Mouse (Mus musculus) cerebellum, postnatal 4 days (tissue): ENCODE measurements around the gene Plcd3.

Experiments
- DNase-seq, 2 experiments: peaks; one replicate each; pipeline ENCODE4 v3.0.0; 2022; ENCODE audit warnings: low spot score in 2 of 2, mixed read lengths in 1 of 2

Gene Plcd3

DNA sequence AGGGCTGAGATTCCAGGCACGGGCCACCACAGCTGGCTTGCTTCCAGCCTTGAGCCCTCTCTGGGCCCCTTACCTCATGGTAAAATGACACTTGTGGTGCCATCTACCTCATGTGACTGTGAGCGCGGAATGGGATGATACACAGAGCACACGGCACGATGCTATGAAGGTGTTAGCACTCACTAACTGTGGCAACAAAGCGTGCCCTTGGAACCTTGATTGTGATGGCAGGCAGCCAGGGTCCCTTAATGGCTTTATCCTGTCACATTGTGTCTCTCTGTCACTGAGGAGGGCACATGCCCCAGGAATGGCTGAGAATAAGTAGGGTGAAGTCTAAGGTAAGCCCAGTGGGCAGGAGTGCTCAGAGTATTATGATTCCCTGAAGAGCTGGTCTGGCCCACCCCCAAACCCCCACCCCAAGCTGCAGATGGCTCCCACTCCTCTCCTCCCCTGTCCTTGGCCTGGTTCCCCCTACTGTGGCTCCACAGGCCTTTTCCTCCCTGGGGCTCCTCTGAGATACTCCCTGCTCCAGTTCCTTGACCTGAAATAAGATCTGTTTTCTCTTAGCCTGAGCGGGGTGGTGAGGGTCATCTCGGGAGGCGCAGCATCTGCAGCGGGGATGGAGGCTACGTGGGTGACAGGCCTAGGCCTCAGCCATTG lies 2.8 kb downstream of the Plcd3 start:
- DNase-seq: no peak

DNA sequence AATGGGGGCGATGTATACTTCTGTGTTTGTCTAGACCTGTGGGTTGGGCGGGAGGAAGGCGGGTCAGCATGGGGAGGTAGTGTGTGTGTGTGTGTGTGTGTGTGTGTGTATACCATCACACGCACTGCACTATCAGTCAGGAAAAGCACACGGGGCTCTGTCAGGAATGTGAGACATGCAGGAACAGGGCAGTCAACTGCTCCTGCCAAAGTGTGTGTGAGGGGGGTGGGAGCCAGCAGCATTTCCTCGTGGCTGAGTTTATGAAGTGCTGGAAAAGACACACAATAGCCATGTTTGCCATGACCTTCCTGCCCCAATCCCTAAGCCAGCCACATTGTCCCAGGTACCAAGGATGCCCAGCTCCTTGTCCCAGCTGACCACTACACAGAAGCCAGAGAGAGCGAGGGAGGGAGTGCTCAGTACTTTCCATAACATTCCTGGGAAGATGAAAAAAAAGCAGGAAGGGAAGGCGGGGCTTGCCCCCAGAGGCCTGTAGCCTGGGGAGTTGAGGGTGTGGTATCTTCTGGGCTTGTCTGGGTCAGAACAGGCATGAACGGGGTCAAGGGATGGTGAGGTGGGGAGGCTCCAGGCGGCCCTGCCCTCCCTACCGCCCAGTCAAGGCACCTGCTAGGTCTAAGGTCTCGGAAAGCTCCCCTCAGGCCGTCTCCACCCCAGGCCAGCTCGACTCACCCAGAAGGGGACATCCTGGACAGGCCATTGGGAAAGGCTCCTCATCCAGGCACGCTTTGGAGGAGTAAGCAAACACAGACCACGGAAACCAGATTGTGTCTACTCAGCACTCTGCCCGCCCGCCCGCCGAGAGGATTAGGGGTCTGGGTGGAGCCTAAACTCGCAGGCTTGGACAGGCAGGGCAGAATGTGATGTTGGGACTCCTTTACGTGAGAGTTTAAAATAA lies 4.2 kb downstream of the Plcd3 start:
- no peak for DNase-seq

DNA sequence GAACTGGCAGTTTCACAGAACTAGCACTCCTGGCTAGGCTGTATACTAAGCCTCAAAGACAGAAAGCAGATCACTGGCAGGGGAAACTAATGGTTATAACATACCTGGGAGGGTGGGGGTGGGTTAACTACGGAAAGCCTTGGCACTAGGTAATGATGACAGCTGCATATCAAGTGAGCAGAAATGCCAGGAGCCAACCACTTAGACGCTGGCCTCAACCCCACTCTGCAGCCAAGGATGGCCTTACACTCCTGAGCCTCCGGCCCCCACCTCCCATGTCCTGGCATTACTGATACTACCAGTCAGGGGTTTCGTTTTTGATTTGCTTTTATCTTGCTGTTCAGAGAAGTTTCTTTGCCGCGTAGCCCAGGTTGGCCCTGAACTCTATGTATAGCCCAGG lies 5.7 kb downstream of the Plcd3 start:
- DNase-seq: no peak

DNA sequence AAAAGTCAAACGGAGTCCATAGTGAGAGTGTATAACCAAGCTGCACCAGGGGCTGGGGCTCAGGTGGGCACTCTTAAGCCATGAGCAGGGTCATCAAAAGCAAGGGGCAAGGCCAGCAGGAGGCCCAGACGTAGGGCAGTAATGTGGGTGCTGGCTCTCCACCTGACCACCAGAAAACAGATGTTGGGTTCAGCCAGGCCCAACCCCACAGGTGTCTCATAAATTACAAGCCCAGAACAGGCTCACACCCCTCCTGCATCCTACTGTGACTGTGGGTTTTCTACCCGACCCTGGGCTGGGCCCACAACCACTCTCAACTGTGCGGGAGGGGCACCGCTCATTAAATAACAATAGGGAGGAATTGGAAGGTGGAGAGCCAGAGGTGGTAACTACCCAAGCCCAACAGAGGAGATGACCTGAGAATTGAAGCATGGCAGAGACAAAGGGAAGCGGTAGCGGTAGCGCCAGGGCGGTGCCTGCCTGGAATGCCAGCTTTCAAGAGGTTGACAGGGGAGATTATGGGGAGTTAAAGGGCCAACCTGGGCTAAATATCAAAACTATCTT lies 6.3 kb downstream of the Plcd3 start:
- DNase-seq: no peak

DNA sequence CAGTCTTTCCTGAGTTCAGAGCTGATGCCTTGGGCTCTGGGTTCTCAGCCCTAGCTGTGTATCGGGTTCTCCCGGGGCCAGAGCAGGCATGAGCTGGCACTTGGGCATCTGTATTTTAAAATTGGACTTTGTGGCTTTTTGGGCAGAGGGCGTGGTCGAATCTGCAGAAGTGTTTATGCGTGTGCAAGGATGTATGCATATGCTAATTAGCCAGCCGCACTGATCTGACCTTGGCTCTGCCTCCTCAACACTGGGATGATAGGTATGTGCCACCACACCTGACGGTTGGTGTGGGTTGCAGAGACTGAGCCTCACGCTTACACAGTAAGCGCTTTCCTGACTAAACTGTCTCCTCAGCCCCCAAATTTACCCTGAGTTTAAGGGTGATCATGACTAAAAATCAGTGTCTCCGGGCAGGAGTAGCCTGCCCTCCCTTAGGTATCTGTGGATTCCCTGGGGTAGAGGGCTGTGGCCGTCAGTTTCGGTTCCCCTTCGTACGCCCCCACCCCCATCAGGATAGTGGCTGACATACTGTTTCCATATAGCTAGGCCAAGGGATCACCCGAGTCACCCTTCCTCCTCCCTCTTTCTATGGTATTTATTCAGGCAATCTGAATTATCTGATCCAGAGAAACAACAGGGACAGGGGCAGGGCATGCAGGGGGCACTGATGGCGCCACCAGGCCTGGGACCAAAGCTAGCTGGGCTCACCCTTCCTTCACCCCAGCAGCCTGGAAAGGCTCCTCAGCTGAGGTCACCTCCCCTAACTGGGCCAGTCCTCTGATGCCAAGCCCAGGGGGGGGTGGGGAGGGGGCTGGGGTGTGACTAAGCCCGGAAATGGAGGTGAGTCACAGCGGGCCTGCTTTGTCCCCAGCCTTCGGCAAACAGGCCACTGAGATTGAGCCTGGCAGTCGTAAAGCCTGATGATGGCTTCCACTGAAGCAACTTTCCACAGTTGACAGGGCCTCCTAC lies 7.3 kb downstream of the Plcd3 start:
- DNase-seq: no peak

DNA sequence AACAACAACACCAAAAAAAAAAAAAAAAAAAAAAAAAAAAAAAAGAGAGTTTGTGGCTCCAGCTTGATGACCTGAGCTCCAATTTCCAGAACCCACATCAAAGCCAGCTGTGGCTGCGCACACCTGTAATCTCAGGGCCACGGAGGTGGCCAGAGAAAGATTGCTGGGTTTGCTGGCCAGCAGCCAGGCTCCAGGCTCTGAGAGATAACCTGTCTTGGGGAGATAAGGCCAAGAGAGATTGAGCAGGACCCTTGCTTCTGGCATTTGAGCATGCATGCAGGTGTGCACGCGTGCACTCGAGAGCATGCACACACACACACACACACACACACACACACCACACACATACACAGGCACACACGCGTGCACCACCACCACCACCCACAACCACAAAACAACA lies 8.2 kb downstream of the Plcd3 start:
- no peak for DNase-seq

DNA sequence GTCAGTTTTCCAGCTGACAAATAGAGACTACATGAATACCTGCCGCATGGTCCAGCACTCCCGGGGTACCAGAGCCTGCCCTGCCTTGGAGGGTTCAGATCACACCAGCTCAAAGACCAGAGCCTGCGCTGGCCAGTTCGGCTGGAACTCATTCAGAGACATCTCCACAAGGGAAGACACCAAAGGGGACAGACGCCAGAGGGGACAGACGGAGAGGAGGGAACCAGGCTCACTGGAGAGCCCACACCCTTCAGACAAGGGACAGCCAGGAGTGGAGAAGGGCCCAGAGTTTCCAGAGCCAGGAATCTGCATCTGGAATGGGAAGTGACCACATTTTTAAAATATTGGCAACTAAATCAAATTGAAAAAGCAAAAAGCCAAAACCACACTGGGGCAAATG lies 19.8 kb downstream of the Plcd3 start:
- no peak for DNase-seq

DNA sequence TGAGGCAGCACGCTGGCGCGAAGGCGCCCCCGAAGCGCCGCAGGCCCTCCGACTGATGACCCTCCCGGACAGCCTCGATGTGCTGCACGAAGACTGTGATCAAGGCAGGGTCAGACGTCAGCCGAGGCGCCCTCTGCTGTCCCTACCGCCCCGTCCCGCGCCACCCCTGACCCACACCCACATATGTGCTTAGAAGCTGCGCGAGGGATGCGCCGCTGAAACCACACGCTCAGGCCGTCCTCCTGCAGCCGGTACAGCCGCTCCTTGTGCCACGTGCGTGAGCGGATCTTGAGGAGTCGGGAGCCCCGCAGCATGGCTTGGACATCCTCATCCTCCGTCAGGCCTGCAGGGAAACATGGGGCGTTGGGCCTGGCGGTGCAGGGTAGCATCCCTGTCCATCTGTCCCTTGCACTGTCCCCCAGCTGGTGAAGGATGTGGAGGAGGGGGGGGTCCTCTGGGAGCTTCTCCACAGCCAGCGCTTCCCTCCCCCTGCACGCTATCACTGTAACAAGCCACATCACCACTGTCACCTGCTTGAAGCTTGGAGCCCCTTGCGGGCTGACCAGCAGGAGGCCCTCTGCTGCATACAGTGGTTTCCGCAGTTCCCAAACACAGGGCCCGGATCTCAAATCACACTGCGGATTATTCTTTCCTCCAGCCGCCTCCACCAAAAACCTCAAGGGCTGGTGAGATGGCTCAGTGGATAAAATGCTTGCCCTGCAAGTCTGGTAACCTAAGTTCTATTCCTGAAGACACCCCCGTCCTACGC lies 21.0 kb downstream of the Plcd3 start:
- no peak for DNase-seq

DNA sequence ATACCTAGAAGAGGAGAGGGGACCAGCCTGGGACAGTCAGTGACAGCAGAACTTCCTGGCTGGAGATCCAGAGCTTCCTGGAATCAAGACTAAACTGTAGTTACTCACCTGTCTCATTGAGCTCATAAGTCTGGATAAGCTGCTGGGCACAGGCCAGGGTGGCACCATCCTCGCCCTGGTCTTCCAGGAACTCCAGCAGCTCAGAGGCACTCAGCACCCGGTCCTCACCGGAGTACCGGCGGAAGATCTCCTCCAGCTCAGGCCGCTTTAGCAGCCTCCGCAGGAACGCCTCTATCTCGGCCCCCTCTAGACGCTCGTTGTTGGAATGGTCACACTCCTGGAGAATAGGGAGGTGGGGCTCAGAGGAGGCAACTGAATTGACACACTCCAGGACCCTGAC lies 23.3 kb downstream of the Plcd3 start:
- DNase-seq: no peak

DNA sequence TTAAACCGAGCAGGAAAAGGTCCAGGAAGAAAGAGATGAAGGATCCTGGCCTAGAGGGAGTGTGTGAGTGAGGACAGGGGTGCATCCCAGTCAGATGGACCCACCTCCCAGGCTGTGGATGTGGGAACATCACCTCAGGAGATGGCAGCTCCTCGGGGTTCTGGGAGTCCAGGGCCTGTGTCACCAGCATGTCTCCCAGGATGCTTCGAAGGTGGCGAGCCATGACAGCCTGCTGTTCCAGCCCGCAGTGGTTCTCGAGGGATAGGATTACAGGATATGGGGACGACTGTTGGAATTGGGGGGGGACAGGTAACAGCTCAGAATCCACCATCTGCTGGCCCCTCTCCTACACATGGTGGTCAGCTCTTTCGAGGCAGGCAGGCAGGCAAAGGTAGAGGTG lies 24.9 kb downstream of the Plcd3 start:
- no peak for DNase-seq

DNA sequence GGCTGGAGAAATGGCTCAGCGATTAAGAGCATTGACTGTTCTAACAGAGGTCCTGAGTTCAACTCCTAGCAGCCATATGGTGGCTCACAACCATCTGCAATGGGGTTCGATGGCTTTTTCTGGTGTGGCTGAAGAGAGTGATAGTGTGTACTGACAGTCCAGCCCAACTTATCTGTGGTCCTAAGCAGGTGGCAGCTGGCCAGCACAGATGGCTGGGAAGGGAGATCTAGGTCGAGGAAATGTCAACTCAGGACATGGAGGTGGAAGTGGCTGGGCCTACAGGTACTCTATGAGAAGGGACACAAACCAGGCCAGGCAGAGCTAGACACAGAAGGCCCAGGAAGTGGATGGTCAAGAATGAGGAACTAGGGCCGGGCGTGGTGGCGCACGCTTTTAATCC lies 25.4 kb downstream of the Plcd3 start:
- no peak for DNase-seq

DNA sequence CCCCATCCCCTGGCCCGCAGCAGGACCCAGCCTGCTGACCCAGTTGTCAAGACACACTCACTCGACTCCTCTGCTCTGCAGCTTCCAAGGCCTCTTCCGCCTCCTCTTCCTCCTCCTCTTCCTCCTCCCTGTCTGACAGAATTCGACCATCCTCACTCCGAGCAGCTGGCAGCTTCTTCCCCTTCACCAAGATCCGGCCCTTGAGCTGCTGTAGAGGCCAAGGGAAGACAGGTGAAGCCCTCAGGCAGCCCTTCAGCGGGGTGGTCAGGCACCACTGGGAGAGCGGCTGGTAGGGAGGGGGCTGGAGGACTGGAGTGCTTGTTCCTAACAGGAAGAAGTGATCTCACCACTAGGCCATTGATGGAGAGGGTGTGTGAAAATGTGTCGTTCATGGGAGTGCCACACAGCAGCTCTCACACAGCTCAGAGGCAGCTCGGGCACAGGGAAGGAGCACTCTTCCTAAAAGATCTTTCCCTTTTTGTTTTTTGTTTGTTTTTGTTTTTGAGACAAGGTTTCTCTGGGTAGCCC lies 26.6 kb downstream of the Plcd3 start:
- DNase-seq: no peak

DNA sequence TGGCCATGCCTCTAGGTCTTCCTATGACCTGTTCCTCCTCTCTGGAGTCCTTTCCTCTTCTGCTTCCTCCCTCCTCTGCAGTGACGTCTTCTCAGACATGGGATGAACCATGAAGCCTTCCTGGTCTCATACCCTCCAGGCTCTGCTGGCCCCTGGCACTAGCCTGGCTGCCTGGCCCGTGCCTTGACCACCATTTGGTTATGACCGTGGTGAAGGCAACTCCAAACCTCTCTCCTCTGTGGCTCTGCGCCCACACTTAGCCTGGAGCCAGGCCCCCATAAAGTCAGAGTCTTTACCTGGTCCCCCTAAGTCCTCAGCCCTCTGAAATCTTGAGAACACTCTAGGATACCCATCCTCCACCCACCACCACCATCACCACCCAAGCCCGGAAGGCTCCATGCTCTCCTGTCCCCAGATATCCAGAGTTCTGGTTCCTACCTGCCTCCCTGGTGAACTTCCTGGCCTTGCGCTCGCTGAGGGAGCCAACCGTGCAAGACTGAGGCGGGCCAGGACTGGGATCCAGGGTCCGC lies 27.3 kb downstream of the Plcd3 start:
- no peak for DNase-seq

DNA sequence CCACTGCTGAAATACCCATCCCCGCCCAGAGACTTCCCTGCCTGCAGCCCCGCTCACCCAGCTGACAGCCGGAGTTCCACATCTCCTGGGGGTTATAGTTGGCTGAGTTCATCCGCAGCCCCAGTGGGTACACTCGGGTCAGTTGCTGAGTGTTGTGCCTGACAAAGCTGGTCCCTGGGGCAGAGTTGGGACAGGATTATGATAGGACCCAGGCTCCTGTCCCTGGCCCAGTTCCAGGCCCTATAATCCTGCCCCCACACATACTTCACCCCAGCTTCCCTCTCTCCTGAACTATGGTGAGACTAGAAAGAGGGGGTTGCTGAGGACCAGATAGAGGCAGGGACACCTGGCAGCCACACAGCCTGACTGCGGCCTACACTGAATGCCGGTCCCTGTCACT lies 27.8 kb downstream of the Plcd3 start:
- DNase-seq: no peak

DNA sequence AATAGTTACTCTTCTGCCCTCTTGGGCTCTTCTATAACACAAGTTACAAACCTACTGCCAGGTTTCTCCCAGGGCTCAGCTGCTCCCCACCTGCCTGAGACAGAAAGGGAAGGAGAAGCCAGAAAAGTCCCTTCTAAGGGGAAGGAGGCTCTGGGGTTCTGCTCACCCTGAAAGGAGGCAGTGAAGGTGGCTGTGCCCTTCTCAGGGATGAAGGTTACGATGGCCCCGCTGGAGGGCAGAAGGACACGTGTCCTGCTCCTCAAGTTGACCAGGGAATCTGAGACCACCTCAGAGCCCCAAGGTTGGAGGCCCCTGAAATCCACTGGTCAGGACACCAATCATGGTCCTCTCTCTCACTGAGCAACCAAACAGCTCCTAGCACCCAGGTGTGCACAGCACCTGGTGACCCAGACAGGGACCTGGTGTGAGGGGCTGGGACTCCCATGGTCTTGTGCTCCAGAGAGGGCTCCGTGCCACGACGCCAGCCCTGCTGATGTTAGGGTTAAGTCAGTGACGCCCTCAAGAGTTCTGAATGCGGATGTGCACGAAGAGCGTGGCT lies 31.1 kb downstream of the Plcd3 start:
- DNase-seq: no peak

DNA sequence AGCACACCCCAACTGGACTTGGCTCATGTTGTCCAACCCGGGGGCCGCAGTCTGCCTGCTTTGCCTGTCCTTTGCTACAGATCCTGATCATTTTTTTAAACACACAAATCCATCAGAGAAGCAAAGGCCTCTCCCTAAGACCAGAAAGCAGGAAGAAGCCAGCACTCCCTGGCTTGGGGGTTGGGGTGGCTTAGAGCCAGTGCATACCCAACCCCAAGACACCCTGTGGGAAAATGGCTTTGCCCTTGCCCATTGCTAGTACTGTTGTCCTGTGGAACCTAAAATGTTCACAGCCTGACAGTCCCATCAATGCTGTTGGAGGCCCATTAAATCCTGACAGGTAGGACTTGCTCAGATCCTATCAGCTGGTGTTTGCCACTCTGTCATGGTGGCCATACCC lies 31.7 kb downstream of the Plcd3 start:
- DNase-seq: no peak

DNA sequence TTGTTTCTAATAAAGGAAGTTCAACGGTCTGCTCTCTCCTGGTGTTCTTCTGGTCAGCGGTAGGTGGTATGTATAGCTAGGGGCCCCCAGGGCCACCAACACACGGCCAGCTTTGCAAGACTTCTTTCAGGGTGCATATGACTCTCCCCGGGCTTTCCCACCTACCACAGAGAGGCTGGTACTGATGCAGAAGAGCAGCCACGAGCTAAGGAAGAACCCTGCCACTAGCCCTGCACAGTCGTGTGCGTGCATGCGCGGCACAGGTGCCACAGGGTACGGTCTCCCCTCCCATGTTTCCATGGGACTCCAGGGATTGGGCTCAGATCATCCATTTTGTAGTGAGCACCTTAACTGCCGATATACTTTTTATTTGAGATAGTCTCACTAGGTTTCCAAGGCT lies 32.6 kb downstream of the Plcd3 start:
- DNase-seq: no peak

DNA sequence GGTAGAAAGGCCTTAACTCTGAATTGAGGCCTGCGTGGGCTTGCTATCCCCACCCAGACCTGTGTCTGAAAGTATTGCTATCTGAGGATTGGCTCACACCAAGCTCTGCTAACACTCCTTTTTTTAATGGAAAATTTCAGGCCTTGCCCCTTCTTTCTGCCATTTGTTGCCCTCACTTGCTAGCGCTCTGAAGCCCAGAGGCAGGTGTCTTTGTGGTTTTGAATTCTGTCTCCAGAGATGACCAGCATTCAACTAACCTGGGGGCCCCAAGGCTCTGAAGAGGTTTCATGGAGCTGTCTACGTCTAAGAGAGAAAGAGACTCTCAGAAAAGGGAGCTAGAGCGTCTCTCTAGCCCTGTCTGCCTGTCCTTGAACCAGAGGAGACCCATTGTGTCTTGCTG lies 33.2 kb downstream of the Plcd3 start:
- no peak for DNase-seq

DNA sequence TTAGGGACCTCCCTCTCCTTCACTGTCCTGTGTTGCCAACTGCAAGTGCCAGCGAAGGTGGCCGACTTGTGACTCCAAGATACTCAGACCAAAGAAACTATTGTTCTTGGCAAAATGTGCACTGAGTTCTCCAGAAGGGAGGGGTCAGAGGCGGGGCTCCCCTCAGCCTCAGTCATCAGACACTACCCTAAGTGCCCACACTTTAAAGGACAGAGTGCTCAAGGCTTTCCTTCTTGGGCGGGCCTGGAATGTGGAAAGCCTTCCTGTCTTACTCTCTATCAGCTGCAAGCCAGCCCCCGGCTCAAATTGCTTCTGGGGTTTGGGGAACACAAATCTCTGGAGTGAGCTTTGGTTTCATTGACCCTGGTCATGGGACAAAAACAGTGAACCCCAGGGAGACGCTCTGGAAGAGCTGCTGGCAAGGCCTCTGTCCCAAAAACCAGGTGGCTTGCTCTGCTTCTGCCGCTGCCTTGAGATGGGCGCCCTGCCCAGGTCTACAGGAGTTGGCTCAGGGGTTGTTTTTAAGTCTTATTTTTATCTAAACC lies 33.9 kb downstream of the Plcd3 start:
- no peak for DNase-seq

DNA sequence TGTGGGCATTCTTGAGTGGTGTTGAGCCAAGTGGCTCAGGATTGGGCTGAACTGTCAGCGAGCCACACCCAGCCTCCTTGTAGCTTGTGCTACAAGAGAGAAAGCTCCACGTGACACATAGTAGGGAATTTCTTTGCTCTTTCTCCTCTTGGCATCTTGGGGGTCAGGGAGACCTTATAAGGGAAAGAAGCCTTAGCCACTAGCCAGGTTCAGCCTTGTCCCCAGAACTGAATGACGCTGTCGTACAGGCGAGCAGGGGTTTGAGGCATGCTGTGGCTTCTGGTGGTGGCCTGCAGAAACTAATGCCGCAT lies 34.5 kb downstream of the Plcd3 start:
- DNase-seq: no peak
